Comparison of ENCODE assay signal across 11 mouse cellular contexts in the genomic region with DNA sequence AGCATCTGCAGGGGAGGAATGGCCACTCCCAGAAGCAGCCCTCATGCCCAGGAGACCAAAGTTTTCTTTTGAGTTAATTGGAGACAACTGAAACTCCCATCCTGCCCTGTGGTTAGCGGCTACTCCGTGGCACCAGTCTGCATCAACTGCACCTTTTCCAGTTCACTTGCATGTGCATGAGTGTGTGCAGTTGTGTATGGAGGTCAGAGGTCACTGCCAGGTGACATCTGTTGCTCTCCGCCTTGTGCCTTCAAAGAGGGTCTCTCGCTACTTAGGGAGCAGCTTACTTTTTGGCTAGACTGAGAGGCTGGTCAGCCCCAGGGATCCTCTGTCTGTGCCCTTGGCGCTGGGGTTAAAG.
DNase-seq lines count a peak whose midpoint lies in the region; ATAC-seq lines count a peak whose summit lies in the region.
"Had no signal": no experiment of that assay in that cellular context is flagged by ENCODE, and none has a peak within 500 bp of the region (broad histone marks: within the 10 kb centered on the region; RNA-seq: fewer than 3 reads in every experiment).

No protein-coding gene starts in this region.

- peaks cover 46% of the 10 kb centered on the region for H3K4me1 ChIP-seq in lung, embryonic 15.5 days
- H3K4me1 ChIP-seq in forebrain, embryonic 11.5 days (replicated peaks; ENCODE audit: control insufficient read depth, insufficient read depth, low read length), result peaks cover 21% of the 10 kb centered on the region; the same call in 1 of the 2 replicates
- H3K4me1 ChIP-seq in limb, embryonic 11.5 days (ENCODE audit: control insufficient read depth, insufficient read depth, low read length), result peaks cover 32% of the 10 kb centered on the region
- peaks cover 45% of the 10 kb centered on the region for H3K4me1 ChIP-seq in neural tube, embryonic 12.5 days
- H3K4me1 ChIP-seq: liver, embryonic 13.5 days had no signal

- no peaks in the 10 kb centered on the region for H3K9me3 ChIP-seq in lung, embryonic 15.5 days
- H3K9me3 ChIP-seq in forebrain, embryonic 11.5 days (ENCODE audit: control insufficient read depth, low read length), result no peaks in the 10 kb centered on the region
- no peaks in the 10 kb centered on the region for H3K9me3 ChIP-seq in limb, embryonic 11.5 days (ENCODE audit: control insufficient read depth, low read length)
- H3K9me3 ChIP-seq in neural tube, embryonic 12.5 days, result no peaks in the 10 kb centered on the region
- H3K9me3 ChIP-seq: liver, embryonic 13.5 days had no signal

- peak overlapping the region; percentile 58 for H3K27ac ChIP-seq in lung, embryonic 15.5 days
- peak overlapping the region; percentile 77; the same call in 1 of the 2 replicates for H3K27ac ChIP-seq in forebrain, embryonic 11.5 days (ENCODE audit: low read depth, low read length)
- peak overlapping the region; percentile 68 for H3K27ac ChIP-seq in limb, embryonic 11.5 days (replicated peaks; ENCODE audit: low read depth, low read length)
- peak overlapping the region; percentile 17; the same call in 1 of the 2 replicates for H3K27ac ChIP-seq in neural tube, embryonic 12.5 days
- H3K27ac ChIP-seq: liver, embryonic 13.5 days had no signal

- no peaks in the 10 kb centered on the region for H3K36me3 ChIP-seq in lung, embryonic 15.5 days
- H3K36me3 ChIP-seq in forebrain, embryonic 11.5 days (ENCODE audit: control insufficient read depth, insufficient read depth, low read length), result no peaks in the 10 kb centered on the region
- no peaks in the 10 kb centered on the region for H3K36me3 ChIP-seq in limb, embryonic 11.5 days (ENCODE audit: control insufficient read depth, insufficient read depth, low read length)
- H3K36me3 ChIP-seq in neural tube, embryonic 12.5 days, result no peaks in the 10 kb centered on the region
- H3K36me3 ChIP-seq: liver, embryonic 13.5 days had no signal

- H3K4me2 ChIP-seq in lung, embryonic 15.5 days, result peak overlapping the region; percentile 30
- 0 out of 2 replicates have a peak overlapping the region, but pooled peaks have one; percentile 2 for H3K4me2 ChIP-seq in forebrain, embryonic 11.5 days (ENCODE audit: low read depth, low read length, severe bottlenecking)
- H3K4me2 ChIP-seq in limb, embryonic 11.5 days (ENCODE audit: low read depth, severe bottlenecking), result peak overlapping the region; percentile 28; the same call in 1 of the 2 replicates
- peak overlapping the region; percentile 40; the same call in 1 of the 2 replicates for H3K4me2 ChIP-seq in neural tube, embryonic 12.5 days (replicated peaks)
- H3K4me2 ChIP-seq: liver, embryonic 13.5 days had no signal

- no peak for ATAC-seq in lung, embryonic 15.5 days (ENCODE audit: borderline replicate concordance, extremely low read depth, low FRiP score, low TSS enrichment)
- ATAC-seq in forebrain, embryonic 11.5 days (replicated peaks; ENCODE audit: low FRiP score), result peak; percentile 29; the same call in 1 of the 2 replicates
- no peak for ATAC-seq in limb, embryonic 11.5 days (ENCODE audit: insufficient number of reproducible peaks, low FRiP score, low TSS enrichment, low read depth)
- no peak for ATAC-seq in neural tube, embryonic 12.5 days (ENCODE audit: low FRiP score, low read depth)

- no peak overlapping the region for H3K9ac ChIP-seq in lung, embryonic 15.5 days
- no peak overlapping the region for H3K9ac ChIP-seq in forebrain, embryonic 11.5 days (ENCODE audit: low read length)
- H3K9ac ChIP-seq in limb, embryonic 11.5 days (ENCODE audit: low read length), result no peak overlapping the region
- no peak overlapping the region for H3K9ac ChIP-seq in neural tube, embryonic 12.5 days
- H3K9ac ChIP-seq: liver, embryonic 13.5 days had no signal

- no peaks in the 10 kb centered on the region for H3K27me3 ChIP-seq in lung, embryonic 15.5 days
- H3K27me3 ChIP-seq in forebrain, embryonic 11.5 days (ENCODE audit: control insufficient read depth, insufficient read depth, low read length), result no peaks in the 10 kb centered on the region
- no peaks in the 10 kb centered on the region for H3K27me3 ChIP-seq in limb, embryonic 11.5 days (ENCODE audit: control insufficient read depth, insufficient read depth, low read length)
- H3K27me3 ChIP-seq in neural tube, embryonic 12.5 days (replicated peaks), result no peaks in the 10 kb centered on the region
- H3K27me3 ChIP-seq: CH12.LX; liver, embryonic 13.5 days had no signal

- 30% methylated on average over 5 of the region's 5 CpGs for WGBS in lung, embryonic 15.5 days
- WGBS in forebrain, embryonic 11.5 days, result 15% methylated on average over 5 of the region's 5 CpGs
- 12% methylated on average over 5 of the region's 5 CpGs for WGBS in limb, embryonic 11.5 days
- 12% methylated on average over 5 of the region's 5 CpGs for WGBS in neural tube, embryonic 12.5 days

- H3K4me3 ChIP-seq in lung, embryonic 15.5 days, result no peak overlapping the region
- H3K4me3 ChIP-seq in forebrain, embryonic 11.5 days (ENCODE audit: low read depth, low read length), result no peak overlapping the region
- H3K4me3 ChIP-seq in limb, embryonic 11.5 days (ENCODE audit: low read depth, low read length), result no peak overlapping the region
- H3K4me3 ChIP-seq in neural tube, embryonic 12.5 days, result no peak overlapping the region
- H3K4me3 ChIP-seq: liver, embryonic 13.5 days had no signal

- no peak for DNase-seq in lung, postnatal 4 days
- DNase-seq in forebrain, embryonic 11.5 days (ENCODE audit: low spot score), result no peak
- peak; percentile 52 for DNase-seq in limb, embryonic 11.5 days (ENCODE audit: low spot score)
- no peak for DNase-seq in B cell, adult 2 months
- no peak for DNase-seq in spleen, adult 18-20 months
- DNase-seq in adrenal gland, adult (ENCODE audit: inconsistent age in 2 of 2, low spot score in 1 of 2), result no peak
- DNase-seq: heart, postnatal 10 days; liver, embryonic 13.5 days had no signal

Comparison
In these comparisons a context has a peak if more than half of its experiments do, and no peak if none do; other contexts are left out.
1. H3K27ac ChIP-seq: peak in every context shown above with its lines; median percentile 77 in forebrain, embryonic 11.5 days; 68 in limb, embryonic 11.5 days; 58 in lung, embryonic 15.5 days; 17 in neural tube, embryonic 12.5 days.